Mouse (Mus musculus): ENCODE data around the gene Arid4b.

- TF ChIP-seq CTCF (IDR thresholded peaks at IDR 0.05; ENCODE audit: control insufficient read depth, insufficient read depth, insufficient replicate concordance, low read depth, low read length) (no peak), POLR2A (IDR thresholded peaks at IDR 0.05; ENCODE audit: control insufficient read depth, low read depth, low read length) (no peak)
Measured at GRCm38 (mm10) chr13:14033309-14034072, 29.5 kb upstream of the Arid4b start.
